8 mouse cellular contexts compared by ENCODE assay signal in genomic region chr13:23750839-23751477, GRCm38 (mm10). TPM values are rescaled to one million over a fixed set of nuclear protein-coding genes. Genes with fewer than 3 reads are reported as not detected.
DNase-seq lines count a peak whose midpoint lies in the region; ATAC-seq lines count a peak whose summit lies in the region.

Gene Hist1h2ab, plus strand, starts transcription at chr13:23751126.

- peak in 1 of 2 experiments; percentile 43 for DNase-seq in adrenal gland, adult 18-20 months (ENCODE audit: low spot score in 2 of 2)
- peak; percentile 91 for DNase-seq in embryo, embryonic 10.5 days (ENCODE audit: low spot score)
- peak; percentile 45 to 69 for DNase-seq in left cerebral cortex, postnatal 25 days (ENCODE audit: low spot score in 2 of 2)
- peak; percentile 47 to 60 for DNase-seq in right cerebral cortex, adult 2 months (ENCODE audit: low spot score in 2 of 2)
- peak; percentile 88 for DNase-seq in yolk sac, embryonic 10.5 days (ENCODE audit: low spot score)

- intact Hi-C loops in left cerebral cortex, postnatal 25 days (cut with DNase I) = loop anchor here (10.0 kb wide), 1 partner anchor 1966 kb away; the partner anchor contains the start of genes Hist1h1b, Hist1h2an, Hist1h2bp and Hist1h3i

- ATAC-seq in granulocyte monocyte progenitor cell, adult 5-6 weeks (replicated peaks; ENCODE audit: poor library complexity, severe bottlenecking) = peak; percentile 45
- peak; percentile 52 for ATAC-seq in inflammation-experienced regulatory T-cells, adult 6 months
- peak; percentile 27 for ATAC-seq in megakaryocyte, adult 5-6 weeks (ENCODE audit: poor library complexity, severe bottlenecking)

RNA-seq across cellular contexts. Expression of gene Hist1h2ab, which starts in this region (rescaled TPM):
- total RNA-seq in adrenal gland, adult 18-20 months (2021) = 10 to 100 TPM; 19.4 to 19.5 TPM
- 9.2 and 31.4 TPM in 2 replicates for total RNA-seq in granulocyte monocyte progenitor cell, adult 5-6 weeks (2014; fragmentation: Nextera tagmentation)
- total RNA-seq in granulocyte monocyte progenitor cell, adult 5-6 weeks (2017) = 1,996 and 2,074 TPM in 2 replicates
- 10 to 100 TPM in 1 of 3 experiments, not detected in 2; 14.8 TPM for polyA plus RNA-seq in inflammation-experienced regulatory T-cells, adult 6 months (2017; shearing (Covaris generic))
- total RNA-seq in left cerebral cortex, postnatal 25 days (2021) = 10 to 100 TPM; 27.5 to 31.4 TPM
- 64.3 and 114 TPM in 2 replicates for total RNA-seq in megakaryocyte, adult 5-6 weeks (2015)
- total RNA-seq in megakaryocyte, adult 5-6 weeks (2017) = 3,821 and 4,666 TPM in 2 replicates
